Mouse (Mus musculus): ENCODE measurements around the gene Hoxd9.
A peak's percentile ranks its signal among the peaks of the same experiment; 100 is the strongest.

Hoxd9 gene

GRCm38 (mm10) chr2:74668370-74669229 lies 28.9 kb upstream of the Hoxd9 start:
- peak; percentile 56 for DNase-seq (ENCODE audit: low read depth, low spot score)

GRCm38 (mm10) chr2:74669230-74669578 lies 28.3 kb upstream of the Hoxd9 start:
- peak; percentile 39 for DNase-seq (ENCODE audit: low read depth, low spot score)

- peak; percentile 21 for DNase-seq (ENCODE audit: low read depth, low spot score)
Observed at GRCm38 (mm10) chr2:74669650-74670235, 27.8 kb upstream of the Hoxd9 start.

GRCm38 (mm10) chr2:74670632-74671188 lies 26.8 kb upstream of the Hoxd9 start:
- DNase-seq (ENCODE audit: low read depth, low spot score) = no peak

GRCm38 (mm10) chr2:74671847-74672246 lies 25.7 kb upstream of the Hoxd9 start:
- no peak for DNase-seq (ENCODE audit: low read depth, low spot score)

- DNase-seq (ENCODE audit: low read depth, low spot score) = peak; percentile 85
Observed at GRCm38 (mm10) chr2:74672481-74673362, 24.8 kb upstream of the Hoxd9 start.

- no peak for DNase-seq (ENCODE audit: low read depth, low spot score)
Observed at GRCm38 (mm10) chr2:74673835-74674425, 23.6 kb upstream of the Hoxd9 start.

GRCm38 (mm10) chr2:74674881-74675665 lies 22.5 kb upstream of the Hoxd9 start, which contains the start of gene Hoxd12:
Gene Hoxd12 (plus strand): TSS chr2:74675013.
- peak; percentile 39 for DNase-seq (ENCODE audit: low read depth, low spot score)

- DNase-seq (ENCODE audit: low read depth, low spot score) = peak; percentile 26
Observed at GRCm38 (mm10) chr2:74675666-74676282, 21.8 kb upstream of the Hoxd9 start.

- DNase-seq (ENCODE audit: low read depth, low spot score) = no peak
Observed at GRCm38 (mm10) chr2:74676376-74677052, 21.0 kb upstream of the Hoxd9 start.

GRCm38 (mm10) chr2:74677106-74677505 lies 20.4 kb upstream of the Hoxd9 start:
- no peak for DNase-seq (ENCODE audit: low read depth, low spot score)

- DNase-seq (ENCODE audit: low read depth, low spot score) = peak; percentile 41
Observed at GRCm38 (mm10) chr2:74678891-74679595, 18.5 kb upstream of the Hoxd9 start, which contains the start of gene Hoxd11. Gene Hoxd11 (plus strand): TSS chr2:74679557.

GRCm38 (mm10) chr2:74679596-74679971 lies 17.9 kb upstream of the Hoxd9 start:
- peak; percentile 60 for DNase-seq (ENCODE audit: low read depth, low spot score)

GRCm38 (mm10) chr2:74679980-74680379 lies 17.5 kb upstream of the Hoxd9 start:
- DNase-seq (ENCODE audit: low read depth, low spot score) = peak; percentile 57

- DNase-seq (ENCODE audit: low read depth, low spot score) = peak; percentile 41
Observed at GRCm38 (mm10) chr2:74680561-74681398, 16.7 kb upstream of the Hoxd9 start.

GRCm38 (mm10) chr2:74681594-74682531 lies 15.7 kb upstream of the Hoxd9 start:
- peak; percentile 81 for DNase-seq (ENCODE audit: low read depth, low spot score)

GRCm38 (mm10) chr2:74682796-74683195 lies 14.7 kb upstream of the Hoxd9 start:
- peak; percentile 27 for DNase-seq (ENCODE audit: low read depth, low spot score)

Measured in R1 (cell line).